Mouse (Mus musculus) hindbrain, embryonic 10.5 days (tissue): Measurements from ENCODE around the gene Fgd6. TPM values are rescaled to one million over a fixed set of nuclear protein-coding genes. Genes with fewer than 3 reads are reported as not detected.
A peak's percentile ranks its signal among the peaks of the same experiment; 100 is the strongest.

ENCODE experiments used
- DNase-seq: peaks from one replicate; pipeline ENCODE4 v3.0.0-alpha.2; 2017; ENCODE audit warnings: low spot score
- H3K27ac ChIP-seq: fragments of 300-500 bp; sonication (generic); 2 replicates; pipeline ENCODE4 v1.5.1; 2016; ENCODE audit warnings: mild to moderate bottlenecking, moderate library complexity
- H3K27me3 ChIP-seq: fragments of 300-500 bp; sonication (generic); 2 replicates; pipeline ENCODE4 v1.6.1; 2016; ENCODE audit warnings: mild to moderate bottlenecking; ENCODE audit not compliant: poor library complexity, insufficient read depth, severe bottlenecking
- H3K36me3 ChIP-seq: fragments of 300-500 bp; sonication (generic); 2 replicates; pipeline ENCODE4 v1.6.1; 2016; ENCODE audit warnings: mild to moderate bottlenecking, moderate library complexity
- H3K4me1 ChIP-seq: fragments of 300-500 bp; sonication (generic); replicated peaks from 2 replicates; pipeline ENCODE4 v1.6.1; 2016; ENCODE audit warnings: mild to moderate bottlenecking
- H3K4me3 ChIP-seq: fragments of 300-500 bp; sonication (generic); 2 replicates; pipeline ENCODE4 v1.5.1; 2016; ENCODE audit warnings: mild to moderate bottlenecking, moderate library complexity
- H3K9me3 ChIP-seq: fragments of 300-500 bp; sonication (generic); 2 replicates; pipeline ENCODE4 v1.6.1; 2016; ENCODE audit warnings: mild to moderate bottlenecking, moderate library complexity
- WGBS: fragments of 180-500 bp; shearing (Covaris S2); methylation state at CpG from one replicate; pipeline ENCODE4 v1.1.7; 2016; 5-methylcytosine and 5-hydroxymethylcytosine counted together
- polyA plus RNA-seq: library from polyadenylated mRNA; unstranded; fragments of >200 nt; fragmentation: Nextera tagmentation; extraction: Ambion mirVana; gene quantifications from 2 replicates; pipeline ENCODE4 v1.2.1, GENCODE M21; 2016

Gene Fgd6
- polyA plus RNA-seq, 1 experiment from 2014 or later, result 4.2 TPM

GRCm38 (mm10) chr10:94025079-94025478, 10.7 kb upstream of the Fgd6 start:
- no peak overlapping the region for H3K27ac ChIP-seq
- H3K36me3 ChIP-seq, result peaks cover 43% of the 10 kb centered on the region
- no peak for DNase-seq
- no peaks in the 10 kb centered on the region for H3K27me3 ChIP-seq
- no peaks in the 10 kb centered on the region for H3K9me3 ChIP-seq
- no peak overlapping the region for H3K4me3 ChIP-seq
- WGBS, result 96% methylated on average over 8 of the region's 8 CpGs
- H3K4me1 ChIP-seq, result no peaks in the 10 kb centered on the region

GRCm38 (mm10) chr10:94028493-94028892, 7.3 kb upstream of the Fgd6 start:
- Histone ChIP-seq H3K4me3 (no peak overlapping the region), H3K27me3 (no peaks in the 10 kb centered on the region), H3K36me3 (peaks cover 57% of the 10 kb centered on the region), H3K9me3 (no peaks in the 10 kb centered on the region), H3K4me1 (peaks cover 8% of the 10 kb centered on the region), H3K27ac (no peak overlapping the region)
- WGBS, result 90% methylated on average over 6 of the region's 6 CpGs
- no peak for DNase-seq

- peaks cover 26% of the 10 kb centered on the region for H3K4me1 ChIP-seq
- WGBS, result 95% methylated on average over 6 of the region's 6 CpGs
- H3K27ac ChIP-seq, result no peak overlapping the region
- no peaks in the 10 kb centered on the region for H3K27me3 ChIP-seq
- no peaks in the 10 kb centered on the region for H3K9me3 ChIP-seq
- peaks cover 44% of the 10 kb centered on the region for H3K36me3 ChIP-seq
- no peak overlapping the region for H3K4me3 ChIP-seq
- no peak for DNase-seq
Observed at GRCm38 (mm10) chr10:94031164-94031563, 4.6 kb upstream of the Fgd6 start.

- H3K27ac ChIP-seq, result peak overlapping the region; percentile 96
- DNase-seq, result no peak
- 3% methylated on average over 30 of the region's 30 CpGs for WGBS
Observed at GRCm38 (mm10) chr10:94034876-94035657, 734 bp upstream of the Fgd6 start.

GRCm38 (mm10) chr10:94036375-94036758, 566 bp downstream of the Fgd6 start:
- H3K27ac ChIP-seq, result peak overlapping the region; percentile 96
- H3K36me3 ChIP-seq, result 0 out of 2 replicates have a peak, but pooled peaks cover 3% of the 10 kb centered on the region
- no peaks in the 10 kb centered on the region for H3K27me3 ChIP-seq
- no peaks in the 10 kb centered on the region for H3K9me3 ChIP-seq
- DNase-seq, result no peak
- under 1% methylated on average over 32 of the region's 32 CpGs for WGBS
- H3K4me1 ChIP-seq, result peaks cover 44% of the 10 kb centered on the region
- peak overlapping the region; percentile 88 for H3K4me3 ChIP-seq

More at GRCm38 (mm10) chr10:94034876-94035657, 734 bp upstream of the Fgd6 start:
- H3K4me1 ChIP-seq, result peaks cover 44% of the 10 kb centered on the region
- H3K36me3 ChIP-seq, result peaks cover 14% of the 10 kb centered on the region
- no peaks in the 10 kb centered on the region for H3K27me3 ChIP-seq
- no peaks in the 10 kb centered on the region for H3K9me3 ChIP-seq
- peak overlapping the region; percentile 88 for H3K4me3 ChIP-seq

- Histone ChIP-seq H3K27me3 (no peaks in the 10 kb centered on the region), H3K4me3 (peak overlapping the region; percentile 88), H3K27ac (no peak overlapping the region; the same call in 1 of the 2 replicates), H3K9me3 (no peaks in the 10 kb centered on the region), H3K4me1 (peaks cover 44% of the 10 kb centered on the region), H3K36me3 (no peaks in the 10 kb centered on the region)
- DNase-seq, result no peak
- 56% methylated on average over 9 of the region's 9 CpGs for WGBS
Observed at GRCm38 (mm10) chr10:94037196-94037595, 1.4 kb downstream of the Fgd6 start.

- 89% methylated on average over 4 of the region's 4 CpGs for WGBS
- Histone ChIP-seq H3K27me3 (no peaks in the 10 kb centered on the region), H3K27ac (no peak overlapping the region), H3K4me3 (peak overlapping the region; percentile 88; the same call in 1 of the 2 replicates), H3K36me3 (no peaks in the 10 kb centered on the region), H3K4me1 (peaks cover 44% of the 10 kb centered on the region), H3K9me3 (no peaks in the 10 kb centered on the region)
- DNase-seq, result no peak
Observed at GRCm38 (mm10) chr10:94037596-94037995, 1.8 kb downstream of the Fgd6 start.

GRCm38 (mm10) chr10:94038366-94039260, 2.8 kb downstream of the Fgd6 start:
- no peaks in the 10 kb centered on the region for H3K27me3 ChIP-seq
- DNase-seq, result no peak
- 74% methylated on average over 7 of the region's 7 CpGs for WGBS

GRCm38 (mm10) chr10:94043908-94044307, 8.1 kb downstream of the Fgd6 start:
- no peaks in the 10 kb centered on the region for H3K27me3 ChIP-seq
- H3K4me3 ChIP-seq, result no peak overlapping the region
- WGBS, result 23% methylated on average over 10 of the region's 10 CpGs
- peak overlapping the region; percentile 62 for H3K27ac ChIP-seq
- peaks cover 38% of the 10 kb centered on the region for H3K36me3 ChIP-seq
- H3K9me3 ChIP-seq, result no peaks in the 10 kb centered on the region
- peak; percentile 32 for DNase-seq
- peaks cover 28% of the 10 kb centered on the region for H3K4me1 ChIP-seq

More at GRCm38 (mm10) chr10:94038366-94039260, 2.8 kb downstream of the Fgd6 start:
- H3K4me1 ChIP-seq, result peaks cover 42% of the 10 kb centered on the region
- no peaks in the 10 kb centered on the region for H3K36me3 ChIP-seq
- H3K27ac ChIP-seq, result no peak overlapping the region
- H3K4me3 ChIP-seq, result no peak overlapping the region
- H3K9me3 ChIP-seq, result no peaks in the 10 kb centered on the region

- 92% methylated on average over 13 of the region's 13 CpGs for WGBS
- H3K36me3 ChIP-seq, result peaks cover 40% of the 10 kb centered on the region
- no peak overlapping the region for H3K27ac ChIP-seq
- DNase-seq, result no peak
- H3K9me3 ChIP-seq, result no peaks in the 10 kb centered on the region
- no peak overlapping the region for H3K4me3 ChIP-seq
- H3K4me1 ChIP-seq, result peaks cover 28% of the 10 kb centered on the region
- no peaks in the 10 kb centered on the region for H3K27me3 ChIP-seq
Observed at GRCm38 (mm10) chr10:94045301-94045700, 9.5 kb downstream of the Fgd6 start.

- WGBS, result 65% methylated on average over 1 of the region's 1 CpGs
- no peak overlapping the region for H3K4me3 ChIP-seq
- H3K36me3 ChIP-seq, result peaks cover 42% of the 10 kb centered on the region
- H3K27me3 ChIP-seq, result no peaks in the 10 kb centered on the region
- peaks cover 28% of the 10 kb centered on the region for H3K4me1 ChIP-seq
- H3K27ac ChIP-seq, result no peak overlapping the region
- H3K9me3 ChIP-seq, result no peaks in the 10 kb centered on the region
- no peak for DNase-seq
Observed at GRCm38 (mm10) chr10:94047024-94047423, 11.2 kb downstream of the Fgd6 start.

- Histone ChIP-seq H3K9me3 (no peaks in the 10 kb centered on the region), H3K27me3 (no peaks in the 10 kb centered on the region), H3K4me1 (peaks cover 26% of the 10 kb centered on the region), H3K36me3 (peaks cover 42% of the 10 kb centered on the region), H3K4me3 (no peak overlapping the region), H3K27ac (no peak overlapping the region)
- 71% methylated on average over 10 of the region's 10 CpGs for WGBS
- DNase-seq, result no peak
Observed at GRCm38 (mm10) chr10:94047845-94048559, 12.2 kb downstream of the Fgd6 start.
